Mouse (Mus musculus): ENCODE data around the gene Pla2g3.

Gene Pla2g3

GRCm38 (mm10) chr11:3487952-3488570, at the start of gene Pla2g3:
Gene Pla2g3, plus strand, starts transcription at chr11:3488284.
- DNase-seq (ENCODE audit: low spot score), result no peak

- DNase-seq (ENCODE audit: low spot score), result peak; percentile 91
These were observed 46.2 kb upstream of the Pla2g3 start for GRCm38 (mm10) chr11:3441696-3442443.

GRCm38 (mm10) chr11:3442677-3443076, 45.4 kb upstream of the Pla2g3 start:
- DNase-seq (ENCODE audit: low spot score), result no peak

GRCm38 (mm10) chr11:3443091-3443490, 45.0 kb upstream of the Pla2g3 start:
- peak; percentile 56 for DNase-seq (ENCODE audit: low spot score)

- DNase-seq (ENCODE audit: low spot score), result peak; percentile 54
These were observed 43.2 kb upstream of the Pla2g3 start for GRCm38 (mm10) chr11:3444875-3445274.

- DNase-seq (ENCODE audit: low spot score), result no peak
These were observed 36.4 kb upstream of the Pla2g3 start for GRCm38 (mm10) chr11:3451701-3452163.

GRCm38 (mm10) chr11:3452167-3452639, 35.9 kb upstream of the Pla2g3 start, which contains the start of gene Rnf185:
Gene Rnf185, minus strand, starts transcription at chr11:3452363.
- DNase-seq (ENCODE audit: low spot score), result peak; percentile 96

GRCm38 (mm10) chr11:3452769-3453168, 35.3 kb upstream of the Pla2g3 start:
- DNase-seq (ENCODE audit: low spot score), result no peak

- no peak for DNase-seq (ENCODE audit: low spot score)
These were observed 34.6 kb upstream of the Pla2g3 start for GRCm38 (mm10) chr11:3453467-3453866.

- DNase-seq (ENCODE audit: low spot score), result no peak
These were observed 33.6 kb upstream of the Pla2g3 start for GRCm38 (mm10) chr11:3454506-3454905.

GRCm38 (mm10) chr11:3456354-3456753, 31.7 kb upstream of the Pla2g3 start:
- DNase-seq (ENCODE audit: low spot score), result peak; percentile 66

- no peak for DNase-seq (ENCODE audit: low spot score)
These were observed 29.5 kb upstream of the Pla2g3 start for GRCm38 (mm10) chr11:3458428-3459104.

- no peak for DNase-seq (ENCODE audit: low spot score)
These were observed 29.0 kb upstream of the Pla2g3 start for GRCm38 (mm10) chr11:3459105-3459468.

GRCm38 (mm10) chr11:3462846-3463245, 25.2 kb upstream of the Pla2g3 start:
- no peak for DNase-seq (ENCODE audit: low spot score)

- DNase-seq (ENCODE audit: low spot score), result no peak
These were observed 16.6 kb upstream of the Pla2g3 start for GRCm38 (mm10) chr11:3471448-3471850.

GRCm38 (mm10) chr11:3472484-3472883, 15.6 kb upstream of the Pla2g3 start:
- peak; percentile 88 for DNase-seq (ENCODE audit: low spot score)

- peak; percentile 28 for DNase-seq (ENCODE audit: low spot score)
These were observed 13.5 kb upstream of the Pla2g3 start for GRCm38 (mm10) chr11:3474480-3475115.

GRCm38 (mm10) chr11:3475489-3475888, 12.6 kb upstream of the Pla2g3 start:
- no peak for DNase-seq (ENCODE audit: low spot score)

GRCm38 (mm10) chr11:3483980-3484642, 4.0 kb upstream of the Pla2g3 start:
- DNase-seq (ENCODE audit: low spot score), result peak; percentile 72

- no peak for DNase-seq (ENCODE audit: low spot score)
These were observed 1.7 kb upstream of the Pla2g3 start for GRCm38 (mm10) chr11:3486349-3486748.

GRCm38 (mm10) chr11:3489036-3489435, 952 bp downstream of the Pla2g3 start:
- no peak for DNase-seq (ENCODE audit: low spot score)

- no peak for DNase-seq (ENCODE audit: low spot score)
These were observed 4.7 kb downstream of the Pla2g3 start for GRCm38 (mm10) chr11:3492748-3493147.

Measured in adipocyte (in vitro differentiated cells).